Mouse (Mus musculus) cerebellum, adult 9-10 months (tissue): ENCODE results near the gene Wdr78.

Experiments
- DNase-seq: peaks from one replicate; pipeline ENCODE4 v3.0.0; 2022

Gene Wdr78

GRCm38 (mm10) chr4:103048046-103048445 is 66.3 kb downstream of the Wdr78 start:
- DNase-seq = no peak

- no peak for DNase-seq
Measured at GRCm38 (mm10) chr4:103042997-103043396, 71.4 kb downstream of the Wdr78 start.

- no peak for DNase-seq
Measured at GRCm38 (mm10) chr4:103039838-103040191, 74.5 kb downstream of the Wdr78 start.

DNA sequence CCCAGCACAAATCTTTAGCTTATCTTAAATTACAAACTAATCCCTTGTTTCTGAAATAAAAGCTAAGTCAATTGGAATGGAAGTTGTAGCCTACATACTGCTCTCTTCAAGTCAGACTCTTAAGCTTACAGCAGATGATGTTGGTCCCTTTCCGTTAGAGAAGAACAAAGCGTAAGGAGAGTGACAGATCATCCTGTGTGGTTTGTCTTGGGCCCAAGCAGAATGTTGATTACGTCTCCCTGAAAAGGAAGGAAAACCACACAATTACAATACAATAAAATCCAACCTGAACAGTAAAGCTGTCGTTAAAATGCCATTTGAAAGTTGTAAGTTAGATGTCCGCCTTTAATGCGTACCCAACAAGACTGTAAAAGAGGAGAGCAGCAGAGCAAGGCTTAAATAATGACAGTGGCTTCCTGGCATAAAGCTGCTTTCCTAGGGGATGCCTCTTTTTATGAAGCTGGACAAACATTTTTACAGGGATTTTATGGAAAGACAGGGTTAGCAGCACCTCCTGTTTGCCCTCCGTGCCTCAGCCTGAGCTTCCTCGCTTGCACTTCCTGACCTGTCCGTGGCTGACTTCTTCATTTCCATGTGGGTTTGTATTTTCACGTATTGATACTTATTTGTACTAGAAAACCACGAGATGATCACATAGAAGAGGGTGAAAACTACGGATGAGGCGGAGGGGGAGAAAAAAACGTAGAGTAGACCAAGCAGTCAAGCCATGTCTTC is 75.1 kb downstream of the Wdr78 start:
- DNase-seq = no peak

GRCm38 (mm10) chr4:103028177-103029088 is 85.9 kb downstream of the Wdr78 start:
- no peak for DNase-seq

GRCm38 (mm10) chr4:103027745-103028144 is 86.6 kb downstream of the Wdr78 start:
- no peak for DNase-seq

DNA sequence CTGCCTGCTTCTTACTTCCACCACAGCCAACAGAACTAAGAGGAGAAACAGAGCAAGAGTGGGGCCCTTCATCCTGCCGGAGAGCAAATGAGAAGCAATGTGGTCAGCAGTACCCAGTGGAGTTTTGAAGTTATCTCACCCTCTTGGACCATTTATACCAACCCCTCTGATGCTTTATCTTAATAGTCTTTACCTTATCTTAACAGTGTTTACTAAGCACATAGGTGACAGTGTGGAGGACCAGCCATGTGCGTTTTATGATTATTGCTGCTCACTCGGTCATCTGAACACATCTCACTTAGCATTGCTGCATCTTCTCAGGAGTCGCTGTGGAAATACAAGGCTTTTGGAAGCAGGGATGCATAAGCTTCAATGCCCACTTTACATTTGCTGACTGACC is 87.7 kb downstream of the Wdr78 start, which contains the start of gene Insl5:
TSS of gene Insl5 (minus strand) at position 222 of the 400 bp plus-strand sequence.
- DNase-seq = no peak

GRCm38 (mm10) chr4:103013490-103013889 is 100.9 kb downstream of the Wdr78 start:
- DNase-seq = no peak

GRCm38 (mm10) chr4:103011823-103012222 is 102.5 kb downstream of the Wdr78 start:
- no peak for DNase-seq

DNA sequence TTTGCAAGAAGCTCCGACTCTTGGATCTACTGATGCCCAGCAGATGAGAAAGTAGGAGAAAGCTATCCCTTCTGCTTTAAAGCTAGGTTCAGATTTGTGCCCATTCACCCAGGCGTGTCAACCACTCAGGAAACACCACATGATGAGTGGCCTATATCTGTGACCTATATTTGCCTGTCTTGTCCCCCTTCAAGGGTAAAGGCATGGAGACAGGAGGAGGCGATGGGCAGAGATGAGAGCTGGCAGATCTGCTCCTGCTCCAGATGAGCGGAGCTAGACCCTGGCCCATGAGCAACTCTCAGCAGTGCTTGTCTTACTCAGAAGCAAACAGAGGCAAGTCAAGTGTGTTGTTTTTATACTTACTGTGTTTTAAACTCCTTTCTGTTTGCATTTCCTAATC is 103.6 kb downstream of the Wdr78 start:
- DNase-seq = peak; percentile 6

GRCm38 (mm10) chr4:103006943-103007418 is 107.4 kb downstream of the Wdr78 start:
- DNase-seq = no peak

- DNase-seq = no peak
Measured at GRCm38 (mm10) chr4:103006266-103006665, 108.1 kb downstream of the Wdr78 start.

- DNase-seq = no peak
Measured at GRCm38 (mm10) chr4:103005190-103005945, 109.0 kb downstream of the Wdr78 start.

GRCm38 (mm10) chr4:103004681-103005080 is 109.7 kb downstream of the Wdr78 start:
- no peak for DNase-seq

DNA sequence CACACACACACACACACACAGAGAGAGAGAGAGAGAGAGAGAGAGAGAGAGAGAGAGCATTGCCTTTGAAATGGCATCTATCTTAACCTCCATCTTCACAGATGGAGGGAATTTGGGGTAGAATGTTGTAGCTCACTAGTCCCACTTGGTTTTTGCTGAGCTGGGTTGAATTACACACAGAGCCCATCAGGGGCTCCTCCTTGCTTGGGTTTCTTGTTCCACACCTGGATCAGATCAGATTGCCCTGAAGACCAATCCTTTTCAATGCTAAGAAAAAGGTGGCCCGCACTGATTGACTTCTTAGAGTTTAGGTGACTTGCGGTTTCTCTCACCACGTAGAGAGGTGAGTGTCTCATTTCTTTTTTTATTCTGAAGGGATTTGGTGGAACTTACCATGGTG is 122.7 kb downstream of the Wdr78 start:
- DNase-seq = no peak

- DNase-seq = no peak
Measured at GRCm38 (mm10) chr4:102990595-102991340, 123.6 kb downstream of the Wdr78 start.

GRCm38 (mm10) chr4:102990016-102990415 is 124.3 kb downstream of the Wdr78 start:
- DNase-seq = no peak

DNA sequence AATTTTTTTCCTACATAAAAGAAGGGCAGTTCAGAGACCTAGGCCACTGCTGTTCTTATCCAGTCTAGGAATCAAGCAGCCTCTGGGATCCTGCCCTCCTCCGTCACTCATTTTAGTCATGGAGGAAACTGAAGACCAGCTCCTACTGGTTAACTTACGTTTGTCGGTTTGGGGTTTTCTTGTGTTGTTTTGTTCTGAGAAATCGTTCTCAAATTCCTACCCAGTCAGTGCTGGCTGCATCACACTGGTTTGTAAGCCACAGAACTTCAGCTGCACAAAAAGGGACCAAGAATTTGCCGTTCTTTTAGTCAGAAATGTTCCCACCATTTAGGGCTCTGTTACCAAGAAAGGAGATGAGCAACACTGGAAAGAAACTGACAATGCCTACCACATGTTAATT is 125.0 kb downstream of the Wdr78 start:
- DNase-seq = no peak

DNA sequence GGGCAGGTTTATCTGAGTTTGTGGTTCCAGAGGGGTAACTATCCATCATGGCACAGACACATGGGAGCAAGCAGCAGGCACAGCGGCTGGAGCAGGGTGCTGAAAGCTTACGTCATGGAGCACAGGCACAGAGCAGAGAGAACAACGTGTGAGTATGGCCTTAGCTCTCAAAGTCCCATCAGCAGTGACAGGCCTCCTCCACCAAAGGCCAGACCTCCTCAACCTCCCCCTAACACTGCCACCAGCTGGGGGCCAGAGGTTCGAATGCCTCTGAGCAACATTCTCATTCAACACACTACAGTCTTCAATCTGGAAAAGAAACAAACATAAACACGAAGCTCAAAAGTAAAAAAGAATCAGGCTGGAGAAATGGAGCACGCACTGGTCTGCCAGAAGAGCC is 125.8 kb downstream of the Wdr78 start:
- no peak for DNase-seq
